14 mouse cellular contexts compared by ENCODE assay signal in the genomic region with DNA sequence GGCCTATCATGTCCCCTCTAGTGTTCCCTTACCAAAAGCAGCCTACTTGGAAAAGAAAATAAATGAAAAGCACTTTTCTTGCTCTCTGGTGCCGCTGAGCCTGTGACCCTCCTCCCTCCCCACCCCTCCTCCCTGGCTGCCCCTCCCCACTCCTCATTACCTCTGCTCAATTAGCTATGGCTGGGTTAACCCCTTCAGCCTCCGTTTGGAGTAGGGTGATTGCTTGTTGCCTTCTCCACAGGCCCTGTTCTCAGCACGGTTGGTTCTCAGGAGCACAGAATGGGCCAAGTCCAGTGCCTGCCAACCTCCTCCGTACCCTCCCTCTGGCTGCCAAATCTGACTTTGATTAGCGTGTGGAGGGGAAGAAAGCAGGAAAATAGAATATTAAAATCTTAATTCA. TPM values are rescaled to one million over a fixed set of nuclear protein-coding genes. Genes with fewer than 3 reads are reported as not detected.
DNase-seq lines count a peak whose midpoint lies in the region; ATAC-seq and TF ChIP-seq lines count a peak whose summit lies in the region.
"Had no signal": no experiment of that assay in that cellular context is flagged by ENCODE, and none has a peak within 500 bp of the region (broad histone marks: within the 10 kb centered on the region; RNA-seq: fewer than 3 reads in every experiment).

No protein-coding gene starts in this region.

- TF ChIP-seq CTCF in brain, embryonic 14.5 days (IDR thresholded peaks at IDR 0.05; ENCODE audit: borderline replicate concordance, extremely low read depth, insufficient read depth, insufficient read length): no peak

- H3K27ac ChIP-seq in forebrain, embryonic 16.5 days (ENCODE audit: low read length): peak overlapping the region; percentile 15; the same call in 1 of the 2 replicates
- H3K27ac ChIP-seq in midbrain, embryonic 10.5 days (replicated peaks): peak overlapping the region; percentile 72
- H3K27ac ChIP-seq: embryonic facial prominence, embryonic 12.5 days; heart, embryonic 10.5 days; stomach, postnatal 0 days had no signal

- H3K4me3 ChIP-seq in forebrain, embryonic 16.5 days (replicated peaks; ENCODE audit: low read length): no peak overlapping the region
- no peak overlapping the region for H3K4me3 ChIP-seq in midbrain, embryonic 10.5 days
- H3K4me3 ChIP-seq: embryonic facial prominence, embryonic 12.5 days; heart, embryonic 10.5 days had no signal

- peak; percentile 64 to 82 for DNase-seq in cerebellum, postnatal 10 days
- DNase-seq in cerebellum, adult 18-20 months: no peak
- DNase-seq in brain, embryonic 14.5 days (ENCODE audit: low read depth): peak; percentile 86
- no peak for DNase-seq in midbrain, embryonic 10.5 days (ENCODE audit: low spot score)
- DNase-seq in spleen, postnatal 36 days (ENCODE audit: low spot score in 2 of 2): no peak
- DNase-seq in urinary bladder, postnatal 36 days (ENCODE audit: low spot score in 2 of 2): no peak
- DNase-seq: adrenal gland, postnatal 14 days had no signal

- TF ChIP-seq POLR2A in brain, embryonic 14.5 days (IDR thresholded peaks at IDR 0.05; ENCODE audit: borderline replicate concordance, extremely low read depth, insufficient read depth, insufficient read length, poor library complexity, severe bottlenecking): no peak

- no peaks in the 10 kb centered on the region for H3K36me3 ChIP-seq in forebrain, embryonic 16.5 days (ENCODE audit: control insufficient read depth, insufficient read depth)
- H3K36me3 ChIP-seq in midbrain, embryonic 10.5 days: no peaks in the 10 kb centered on the region
- H3K36me3 ChIP-seq: embryonic facial prominence, embryonic 12.5 days; heart, embryonic 10.5 days had no signal

- no peaks in the 10 kb centered on the region for H3K27me3 ChIP-seq in forebrain, embryonic 16.5 days (replicated peaks; ENCODE audit: control insufficient read depth, insufficient read depth, low read length)
- H3K27me3 ChIP-seq in midbrain, embryonic 10.5 days (ENCODE audit: low read depth, poor library complexity, severe bottlenecking): peaks cover 21% of the 10 kb centered on the region
- H3K27me3 ChIP-seq: embryonic facial prominence, embryonic 12.5 days had no signal

- H3K4me1 ChIP-seq in forebrain, embryonic 16.5 days (replicated peaks; ENCODE audit: control insufficient read depth, insufficient read depth, low read length): peaks cover 18% of the 10 kb centered on the region
- H3K4me1 ChIP-seq in midbrain, embryonic 10.5 days: peaks cover 30% of the 10 kb centered on the region

- no peak overlapping the region; the same call in 1 of the 2 replicates for H3K4me2 ChIP-seq in forebrain, embryonic 16.5 days (ENCODE audit: low read length)
- H3K4me2 ChIP-seq: embryonic facial prominence, embryonic 12.5 days had no signal

- 0 out of 2 replicates have a peak overlapping the region, but pooled peaks have one; percentile 3 for H3K9ac ChIP-seq in forebrain, embryonic 16.5 days (replicated peaks; ENCODE audit: low read depth, low read length)
- H3K9ac ChIP-seq: embryonic facial prominence, embryonic 12.5 days had no signal

- H3K9me3 ChIP-seq in forebrain, embryonic 16.5 days (ENCODE audit: control insufficient read depth, low read length): no peaks in the 10 kb centered on the region
- peaks cover 13% of the 10 kb centered on the region; the same call in 1 of the 2 replicates for H3K9me3 ChIP-seq in midbrain, embryonic 10.5 days (replicated peaks)

- 4% methylated on average over 5 of the region's 5 CpGs for WGBS in forebrain, embryonic 16.5 days
- WGBS in midbrain, embryonic 10.5 days: 16% methylated on average over 5 of the region's 5 CpGs

- ATAC-seq in forebrain, embryonic 16.5 days: peak; percentile 73
- ATAC-seq in inflammation-experienced regulatory T-cells, adult 6 months: no peak

RNA-seq across cellular contexts. Expression of a gene that starts 3.4 kb away (rescaled TPM):
- not detected in 2 replicates for polyA plus RNA-seq in brain, embryonic 14.5 days (2012; rRNA removed)
- not detected in 2 replicates for polyA plus RNA-seq in forebrain, embryonic 16.5 days (2015; fragmentation: Nextera tagmentation; extraction: Ambion mirVana)
- polyA plus RNA-seq in midbrain, embryonic 10.5 days (2016; fragmentation: Nextera tagmentation; extraction: Ambion mirVana): 0.11 TPM in 1 of 2 replicates, not detected in the other
- not detected for polyA plus RNA-seq in inflammation-experienced regulatory T-cells, adult 6 months (2017; shearing (Covaris generic))
- polyA plus RNA-seq: embryonic facial prominence, embryonic 12.5 days; heart, embryonic 10.5 days; kidney, embryonic 16.5 days; liver, embryonic 16.5 days; stomach, postnatal 0 days had no signal

RNA-seq across cellular contexts. Expression of a gene that starts 33.6 kb away (rescaled TPM):
- 15.8 and 17.8 TPM in 2 replicates for polyA plus RNA-seq in brain, embryonic 14.5 days (2012; rRNA removed)
- polyA plus RNA-seq in forebrain, embryonic 16.5 days (2015; fragmentation: Nextera tagmentation; extraction: Ambion mirVana): 17.9 and 19.9 TPM in 2 replicates
- 28.4 and 29.7 TPM in 2 replicates for polyA plus RNA-seq in midbrain, embryonic 10.5 days (2016; fragmentation: Nextera tagmentation; extraction: Ambion mirVana)
- 10 to 100 TPM; 12.1 to 19.9 (median 19.7) TPM for polyA plus RNA-seq in inflammation-experienced regulatory T-cells, adult 6 months (2017; shearing (Covaris generic))

RNA-seq across cellular contexts. Expression of a gene that starts 43.5 kb away (rescaled TPM):
- polyA plus RNA-seq in brain, embryonic 14.5 days (2012; rRNA removed): 37.3 and 39.1 TPM in 2 replicates
- polyA plus RNA-seq in forebrain, embryonic 16.5 days (2015; fragmentation: Nextera tagmentation; extraction: Ambion mirVana): 77.7 and 80.6 TPM in 2 replicates
- polyA plus RNA-seq in midbrain, embryonic 10.5 days (2016; fragmentation: Nextera tagmentation; extraction: Ambion mirVana): 62.6 and 69.2 TPM in 2 replicates
- polyA plus RNA-seq in inflammation-experienced regulatory T-cells, adult 6 months (2017; shearing (Covaris generic)): 10 to 100 TPM; 30.3 to 38.3 (median 37.5) TPM

RNA-seq across cellular contexts. Expression of a gene that starts 48.0 kb away (rescaled TPM):
- not detected in 2 replicates for polyA plus RNA-seq in brain, embryonic 14.5 days (2012; rRNA removed)
- not detected in 2 replicates for polyA plus RNA-seq in forebrain, embryonic 16.5 days (2015; fragmentation: Nextera tagmentation; extraction: Ambion mirVana)
- not detected in 2 replicates for polyA plus RNA-seq in midbrain, embryonic 10.5 days (2016; fragmentation: Nextera tagmentation; extraction: Ambion mirVana)
- not detected for polyA plus RNA-seq in inflammation-experienced regulatory T-cells, adult 6 months (2017; shearing (Covaris generic))
- polyA plus RNA-seq: embryonic facial prominence, embryonic 12.5 days; kidney, embryonic 16.5 days had no signal

Comparison
In these comparisons a context has a peak if more than half of its experiments do, and no peak if none do; other contexts are left out.
1. DNase-seq: peak in cerebellum, postnatal 10 days (2 of 2) and brain, embryonic 14.5 days (single experiment); none in cerebellum, adult 18-20 months (0 of 2), midbrain, embryonic 10.5 days (single experiment), spleen, postnatal 36 days (0 of 2) and urinary bladder, postnatal 36 days (0 of 2).